Mouse (Mus musculus) midbrain, embryonic 13.5 days (tissue): Measurements from ENCODE around the gene Stag2. TPM values are rescaled to one million over a fixed set of nuclear protein-coding genes. Genes with fewer than 3 reads are reported as not detected.

ENCODE experiments used
- ATAC-seq: fragments of 200-750 bp; cut with Nextera tagmentation; 2 replicates; pipeline ENCODE4 v1.8.0; 2017; ENCODE audit warnings: mild to moderate bottlenecking, moderate TSS enrichment, moderate library complexity
- H3K27ac ChIP-seq: fragments of 300-500 bp; sonication (generic); 2 replicates; pipeline ENCODE4 v1.5.1; 2015; ENCODE audit warnings: inconsistent platforms, mild to moderate bottlenecking, moderate library complexity
- H3K27me3 ChIP-seq: fragments of 300-500 bp; sonication (generic); 2 replicates; pipeline ENCODE4 v1.6.1; 2015; ENCODE audit warnings: mild to moderate bottlenecking, inconsistent platforms
- H3K36me3 ChIP-seq: fragments of 300-500 bp; sonication (generic); 2 replicates; pipeline ENCODE4 v1.6.1; 2015; ENCODE audit warnings: mild to moderate bottlenecking, inconsistent platforms
- H3K4me1 ChIP-seq: fragments of 300-500 bp; sonication (generic); replicated peaks from 2 replicates; pipeline ENCODE4 v1.6.1; 2015; ENCODE audit warnings: inconsistent platforms
- H3K4me2 ChIP-seq: fragments of 300-500 bp; sonication (generic); replicated peaks from 2 replicates; pipeline ENCODE4 v1.6.1; 2015; ENCODE audit warnings: moderate library complexity, mild to moderate bottlenecking, inconsistent platforms
- H3K4me3 ChIP-seq: fragments of 300-500 bp; sonication (generic); replicated peaks from 2 replicates; pipeline ENCODE4 v1.5.1; 2015; ENCODE audit warnings: mild to moderate bottlenecking, inconsistent platforms
- H3K9ac ChIP-seq: fragments of 300-500 bp; sonication (generic); replicated peaks from 2 replicates; pipeline ENCODE4 v1.6.1; 2015; ENCODE audit warnings: mild to moderate bottlenecking, inconsistent platforms
- H3K9me3 ChIP-seq: fragments of 300-500 bp; sonication (generic); 2 replicates; pipeline ENCODE4 v1.6.1; 2016; ENCODE audit warnings: mild to moderate bottlenecking, inconsistent platforms
- WGBS: fragments of 180-500 bp; shearing (Covaris S2); methylation state at CpG from one replicate; pipeline ENCODE4 v1.1.7; 2015; 5-methylcytosine and 5-hydroxymethylcytosine counted together
- polyA plus RNA-seq: library from polyadenylated mRNA; unstranded; fragments of >200 nt; fragmentation: Nextera tagmentation; extraction: Ambion mirVana; gene quantifications from 2 replicates; pipeline ENCODE4 v1.2.1, GENCODE M21; 2015

Gene Stag2
- polyA plus RNA-seq, 1 experiment from 2014 or later: 25.2 TPM

DNA sequence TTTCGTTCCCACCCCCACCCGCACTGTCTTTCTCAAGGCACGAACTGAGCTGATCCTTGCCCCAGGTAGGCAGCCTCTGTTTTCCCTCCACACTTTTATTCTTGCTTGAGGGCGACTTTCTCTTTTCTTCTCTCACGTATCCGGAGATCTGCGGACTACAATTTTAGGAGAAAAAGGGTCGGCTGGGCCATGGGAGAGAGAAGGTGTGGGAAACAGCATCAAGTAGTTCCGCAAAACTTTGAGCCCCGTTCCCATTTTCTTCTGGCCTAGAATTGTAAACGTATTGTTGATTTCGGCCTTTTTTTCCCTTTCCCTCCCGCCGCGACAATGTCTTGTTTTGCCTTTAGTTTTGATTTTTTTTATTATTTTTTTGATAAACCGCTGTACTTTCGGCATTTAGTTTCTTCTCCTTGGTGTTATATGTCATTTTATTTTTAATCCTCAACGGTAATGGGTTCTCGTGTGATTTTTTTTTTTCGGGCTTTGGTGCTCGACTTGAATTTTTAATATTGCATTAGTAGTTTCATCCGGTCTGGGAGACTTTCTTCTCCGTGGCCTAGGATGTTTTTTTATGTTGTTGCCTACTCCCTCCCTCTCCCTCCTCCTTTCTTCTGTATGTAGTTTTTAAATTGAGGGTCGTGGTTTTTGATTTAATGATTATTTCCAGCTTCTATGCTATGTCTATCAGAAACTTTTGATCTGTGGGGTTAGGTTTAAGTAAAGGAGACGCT lies 2.1 kb downstream of the Stag2 start:
- peak overlapping the region; percentile 62 for H3K9ac ChIP-seq
- peak overlapping the region; percentile 57 for H3K4me3 ChIP-seq
- H3K4me1 ChIP-seq: 0 out of 2 replicates have a peak, but pooled peaks cover 8% of the 10 kb centered on the region
- H3K9me3 ChIP-seq: no peaks in the 10 kb centered on the region
- no peaks in the 10 kb centered on the region for H3K36me3 ChIP-seq
- H3K4me2 ChIP-seq: peak overlapping the region; percentile 50
- no peak for ATAC-seq
- peak overlapping the region; percentile 83 for H3K27ac ChIP-seq
- H3K27me3 ChIP-seq: no peaks in the 10 kb centered on the region
- WGBS: 21% methylated on average over 25 of the region's 25 CpGs

DNA sequence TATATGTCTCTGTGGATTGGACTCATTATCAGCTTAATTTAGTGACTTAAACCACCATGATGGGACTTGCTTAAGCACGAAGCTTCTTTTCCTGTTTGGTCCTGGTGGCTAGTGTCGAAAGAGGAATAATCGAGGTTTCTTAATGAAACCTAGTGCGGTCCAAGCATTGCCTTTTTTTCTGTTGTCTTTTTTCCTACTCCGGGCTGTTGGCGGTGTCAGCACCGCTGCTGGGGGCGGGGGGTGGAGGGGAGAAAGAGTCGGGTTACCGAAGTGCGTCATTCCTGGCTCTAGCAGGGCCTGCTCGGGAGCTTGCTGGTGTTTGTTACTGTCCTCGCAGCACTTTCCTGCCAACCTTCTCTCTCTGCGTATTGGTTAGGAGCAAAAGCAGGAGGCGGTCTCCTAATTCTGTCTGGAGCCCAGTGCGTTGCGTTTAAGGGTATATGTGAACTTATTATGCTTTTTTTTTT lies 2.8 kb downstream of the Stag2 start:
- Histone ChIP-seq H3K4me2 (peak overlapping the region; percentile 50), H3K27ac (peak overlapping the region; percentile 83), H3K9me3 (no peaks in the 10 kb centered on the region), H3K4me1 (0 out of 2 replicates have a peak, but pooled peaks cover 8% of the 10 kb centered on the region), H3K36me3 (no peaks in the 10 kb centered on the region), H3K4me3 (peak overlapping the region; percentile 57), H3K9ac (peak overlapping the region; percentile 62), H3K27me3 (no peaks in the 10 kb centered on the region)
- 16% methylated on average over 17 of the region's 17 CpGs for WGBS
- ATAC-seq: peak; percentile 46

DNA sequence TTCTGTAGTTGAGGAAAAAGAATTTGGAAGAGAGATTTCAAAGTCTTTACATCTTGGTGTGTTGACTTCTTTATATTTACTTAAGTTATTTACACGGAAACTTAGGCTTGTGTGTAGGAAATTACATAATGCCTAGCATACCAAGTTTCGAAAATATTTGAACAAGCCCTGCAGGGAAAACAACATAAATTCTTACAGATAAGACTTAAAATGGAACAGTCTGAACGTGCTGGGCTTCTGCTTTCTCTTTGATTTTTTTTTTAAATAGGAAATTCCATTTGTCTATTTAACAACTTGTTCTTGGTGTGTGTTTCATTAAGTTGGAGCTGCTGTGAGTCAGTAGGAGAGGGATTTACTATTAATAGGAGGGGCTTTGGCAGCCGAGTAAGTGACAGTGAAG lies 3.9 kb downstream of the Stag2 start:
- Histone ChIP-seq H3K4me2 (peak overlapping the region; percentile 50), H3K27ac (no peak overlapping the region), H3K36me3 (no peaks in the 10 kb centered on the region), H3K4me3 (peak overlapping the region; percentile 57), H3K27me3 (no peaks in the 10 kb centered on the region), H3K9ac (no peak overlapping the region), H3K9me3 (no peaks in the 10 kb centered on the region), H3K4me1 (0 out of 2 replicates have a peak, but pooled peaks cover 7% of the 10 kb centered on the region)
- 33% methylated on average over 4 of the region's 4 CpGs for WGBS
- no peak for ATAC-seq

DNA sequence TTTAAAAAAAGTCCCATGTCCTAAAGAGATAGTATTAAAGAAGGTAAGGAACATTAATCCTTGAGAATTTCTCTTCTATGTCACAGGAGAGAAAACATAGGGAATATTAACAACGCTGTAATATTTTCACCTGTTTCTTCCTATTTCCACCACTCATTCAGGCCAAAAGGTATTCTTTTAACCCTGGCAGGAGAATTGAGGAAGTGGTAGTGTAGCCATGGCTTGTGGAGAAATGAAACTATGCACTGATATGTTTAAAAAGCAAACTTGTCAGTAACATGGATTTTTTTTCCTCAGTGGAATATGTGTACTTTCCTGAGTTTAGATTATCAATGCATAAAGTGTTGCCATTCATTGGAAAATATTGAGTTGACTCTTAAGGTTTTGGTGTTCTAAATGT lies 16.3 kb downstream of the Stag2 start:
- Histone ChIP-seq H3K27me3 (no peaks in the 10 kb centered on the region), H3K9me3 (no peaks in the 10 kb centered on the region), H3K9ac (no peak overlapping the region), H3K27ac (no peak overlapping the region), H3K4me1 (no peaks in the 10 kb centered on the region), H3K36me3 (no peaks in the 10 kb centered on the region), H3K4me3 (no peak overlapping the region), H3K4me2 (no peak overlapping the region)
- WGBS: 91% methylated on average over 1 of the region's 1 CpGs
- ATAC-seq: no peak

DNA sequence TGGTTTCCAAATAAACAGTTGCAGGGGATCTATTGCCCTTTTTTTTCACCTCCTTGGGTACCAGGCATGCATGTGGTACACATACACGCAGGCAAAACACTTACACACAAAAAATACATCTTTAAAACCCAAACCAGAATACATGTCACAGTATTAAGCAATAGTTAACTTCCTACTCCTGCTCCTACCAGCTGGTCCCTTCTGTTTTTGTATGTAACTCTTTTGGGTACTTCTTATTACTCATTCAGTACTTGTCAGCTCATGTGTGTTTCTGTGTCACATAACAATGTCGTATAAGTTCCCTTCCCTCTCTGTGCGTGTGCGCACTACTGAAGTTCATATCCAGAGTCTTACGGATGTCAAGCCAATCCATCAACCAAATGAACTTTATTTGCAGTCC lies 21.7 kb downstream of the Stag2 start:
- Histone ChIP-seq H3K27ac (no peak overlapping the region), H3K9me3 (no peaks in the 10 kb centered on the region), H3K4me1 (no peaks in the 10 kb centered on the region), H3K4me2 (no peak overlapping the region), H3K4me3 (no peak overlapping the region), H3K27me3 (no peaks in the 10 kb centered on the region), H3K36me3 (no peaks in the 10 kb centered on the region), H3K9ac (no peak overlapping the region)
- WGBS: 88% methylated on average over 5 of the region's 5 CpGs
- ATAC-seq: no peak

DNA sequence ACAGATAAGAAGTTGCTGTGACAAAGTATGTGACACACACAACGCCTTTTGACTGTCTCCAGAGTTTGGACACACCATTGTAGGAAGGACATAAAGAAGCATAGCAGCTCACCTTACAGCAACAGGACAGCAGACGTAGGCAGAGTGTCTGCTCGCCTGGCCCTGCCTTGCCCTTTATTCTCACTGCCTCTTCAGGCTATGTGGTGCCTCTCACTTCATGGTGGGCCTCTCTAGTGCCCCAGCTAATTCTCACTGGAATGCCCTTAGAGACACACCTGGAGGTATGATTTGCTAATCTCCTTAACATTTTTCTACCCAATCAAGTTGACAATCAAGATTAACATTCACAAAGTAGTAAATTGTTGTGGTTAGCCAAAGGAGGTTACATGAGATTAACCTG lies 38.5 kb downstream of the Stag2 start:
- Histone ChIP-seq H3K9me3 (no peaks in the 10 kb centered on the region), H3K4me3 (no peak overlapping the region), H3K4me2 (no peak overlapping the region), H3K4me1 (no peaks in the 10 kb centered on the region), H3K9ac (no peak overlapping the region), H3K27me3 (no peaks in the 10 kb centered on the region), H3K27ac (no peak overlapping the region), H3K36me3 (no peaks in the 10 kb centered on the region)
- no peak for ATAC-seq
- 69% methylated on average over 3 of the region's 3 CpGs for WGBS

DNA sequence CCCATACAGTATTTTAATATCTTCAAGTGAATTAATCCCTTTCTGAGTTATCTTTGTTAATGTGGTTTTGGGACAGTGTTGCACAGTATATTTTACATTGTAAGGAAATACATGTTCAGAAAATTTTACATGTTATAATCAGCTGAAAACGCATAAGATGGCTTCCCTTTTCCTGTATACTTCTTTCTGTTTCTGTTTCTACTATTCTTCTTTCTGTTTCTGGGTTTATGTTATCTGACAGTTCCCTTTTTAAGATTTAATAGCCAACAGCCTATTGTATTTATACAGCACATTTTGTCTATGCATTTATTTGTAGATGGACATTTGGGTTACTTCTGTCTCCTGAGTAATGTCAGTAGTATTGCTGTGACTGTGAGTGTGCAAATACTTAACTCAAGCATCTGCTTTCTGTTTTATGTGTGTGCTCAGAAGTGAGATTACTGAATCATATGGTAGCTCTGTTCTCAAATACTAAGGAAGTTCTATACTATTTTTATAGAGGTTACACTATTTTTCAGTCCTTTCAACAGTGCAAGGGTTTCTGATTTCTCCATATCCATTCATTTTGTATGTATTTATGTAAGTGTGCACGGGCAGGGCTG lies 39.8 kb downstream of the Stag2 start:
- H3K4me2 ChIP-seq: no peak overlapping the region
- H3K27ac ChIP-seq: no peak overlapping the region
- no peaks in the 10 kb centered on the region for H3K4me1 ChIP-seq
- no peak overlapping the region for H3K9ac ChIP-seq
- no peaks in the 10 kb centered on the region for H3K36me3 ChIP-seq
- WGBS: 77% methylated on average over 2 of the region's 2 CpGs
- H3K9me3 ChIP-seq: no peaks in the 10 kb centered on the region
- ATAC-seq: no peak
- no peaks in the 10 kb centered on the region for H3K27me3 ChIP-seq
- no peak overlapping the region for H3K4me3 ChIP-seq

DNA sequence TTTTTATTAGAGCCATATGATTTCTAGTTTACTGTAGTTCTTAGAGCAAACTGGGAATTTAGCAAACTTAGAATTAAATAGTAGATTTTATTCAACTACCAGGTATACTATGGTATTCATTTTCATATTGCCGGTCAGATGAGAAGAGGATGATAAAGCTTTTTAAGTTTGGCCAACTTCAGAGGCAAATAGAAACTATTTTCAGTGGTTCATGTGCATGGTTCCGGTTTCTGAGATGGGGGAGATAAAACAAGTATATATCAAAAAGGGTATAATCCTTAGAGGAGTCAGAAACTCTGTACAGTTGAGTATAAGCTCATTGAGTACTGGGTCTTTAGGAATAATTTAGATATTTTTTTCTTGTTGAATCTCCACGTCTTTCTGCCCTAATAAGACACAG lies 45.5 kb downstream of the Stag2 start:
- H3K4me1 ChIP-seq: no peaks in the 10 kb centered on the region
- WGBS: 87% methylated on average over 3 of the region's 3 CpGs
- ATAC-seq: no peak
- no peak overlapping the region for H3K4me3 ChIP-seq
- H3K4me2 ChIP-seq: no peak overlapping the region
- H3K27ac ChIP-seq: no peak overlapping the region
- no peaks in the 10 kb centered on the region for H3K27me3 ChIP-seq
- no peaks in the 10 kb centered on the region for H3K36me3 ChIP-seq
- no peak overlapping the region for H3K9ac ChIP-seq
- H3K9me3 ChIP-seq: no peaks in the 10 kb centered on the region

DNA sequence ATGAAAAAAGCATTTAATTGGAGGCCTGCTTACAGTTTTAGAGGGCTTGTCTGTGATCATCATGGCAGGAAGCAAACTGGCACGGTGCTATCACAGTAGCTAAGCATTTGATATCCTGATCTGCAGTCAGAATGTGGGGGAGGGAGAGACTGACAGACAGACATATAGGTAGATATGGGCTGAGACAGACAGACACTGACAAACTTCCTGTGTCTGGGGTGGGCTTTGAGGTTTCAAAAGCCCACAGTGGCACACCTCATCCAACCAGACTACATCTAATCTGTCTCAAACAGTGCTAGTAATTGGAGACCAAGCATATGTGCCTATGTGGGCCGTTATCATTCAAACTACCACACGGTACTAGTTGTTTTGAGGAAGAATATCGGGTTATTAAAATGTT lies 53.4 kb downstream of the Stag2 start:
- ATAC-seq: no peak
- 93% methylated on average over 4 of the region's 4 CpGs for WGBS
- no peaks in the 10 kb centered on the region for H3K9me3 ChIP-seq

DNA sequence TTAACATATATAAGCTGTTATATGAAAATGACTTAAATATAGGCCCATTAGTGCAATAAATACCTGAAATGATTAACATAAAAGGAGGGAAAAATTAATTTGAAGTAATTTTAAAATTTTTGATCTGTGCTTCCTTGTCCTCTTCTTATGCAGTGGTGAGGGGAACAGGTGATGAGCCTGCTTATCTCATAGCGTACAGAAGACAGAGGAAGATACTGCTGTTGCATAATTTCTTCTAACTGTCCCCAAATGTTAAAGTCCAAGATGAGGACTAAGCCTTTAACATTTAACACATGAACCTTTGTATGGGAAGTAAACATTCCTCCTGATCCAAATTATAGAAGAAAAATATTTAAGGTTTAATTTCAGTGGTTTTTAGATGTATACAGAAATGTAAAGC lies 66.6 kb downstream of the Stag2 start:
- Histone ChIP-seq H3K36me3 (no peaks in the 10 kb centered on the region), H3K4me2 (no peak overlapping the region), H3K9me3 (no peaks in the 10 kb centered on the region), H3K4me3 (no peak overlapping the region), H3K4me1 (no peaks in the 10 kb centered on the region), H3K9ac (no peak overlapping the region), H3K27ac (no peak overlapping the region), H3K27me3 (no peaks in the 10 kb centered on the region)
- WGBS: 81% methylated on average over 1 of the region's 1 CpGs
- no peak for ATAC-seq

More for the DNA sequence above, 53.4 kb downstream of the Stag2 start:
- no peaks in the 10 kb centered on the region for H3K27me3 ChIP-seq
- no peak overlapping the region for H3K4me3 ChIP-seq
- no peak overlapping the region for H3K4me2 ChIP-seq
- no peaks in the 10 kb centered on the region for H3K36me3 ChIP-seq
- no peaks in the 10 kb centered on the region for H3K4me1 ChIP-seq
- no peak overlapping the region for H3K9ac ChIP-seq
- no peak overlapping the region for H3K27ac ChIP-seq

- 93% methylated on average over 10 of the region's 10 CpGs for WGBS
- Histone ChIP-seq H3K4me1 (no peaks in the 10 kb centered on the region), H3K4me3 (no peak overlapping the region), H3K9ac (no peak overlapping the region), H3K4me2 (no peak overlapping the region), H3K9me3 (no peaks in the 10 kb centered on the region), H3K27me3 (no peaks in the 10 kb centered on the region), H3K27ac (no peak overlapping the region), H3K36me3 (0 out of 2 replicates have a peak, but pooled peaks cover 3% of the 10 kb centered on the region)
- no peak for ATAC-seq
These were observed 101.2 kb downstream of the Stag2 start for GRCm38 (mm10) chrX:42250342-42250741.

DNA sequence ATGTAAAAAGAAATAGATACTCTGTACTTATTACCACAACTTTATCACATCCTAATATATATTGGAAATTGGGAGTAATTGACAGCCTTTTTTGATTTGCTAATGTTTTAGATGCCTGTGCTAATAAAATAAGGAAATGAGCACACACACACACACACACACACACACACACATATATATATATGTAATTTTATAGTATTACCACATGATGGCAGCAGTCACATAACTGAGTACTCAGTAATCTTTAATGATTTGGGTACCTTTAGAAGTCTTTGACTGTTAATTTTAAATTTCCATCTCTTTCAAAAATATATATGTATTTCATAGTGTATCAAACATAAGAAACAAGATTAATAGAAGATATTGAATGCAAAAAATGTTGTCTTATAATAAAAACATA lies 123.6 kb downstream of the Stag2 start:
- ATAC-seq: no peak
- Histone ChIP-seq H3K27me3 (no peaks in the 10 kb centered on the region), H3K4me3 (no peak overlapping the region), H3K4me2 (no peak overlapping the region), H3K27ac (no peak overlapping the region), H3K9me3 (no peaks in the 10 kb centered on the region), H3K4me1 (no peaks in the 10 kb centered on the region), H3K36me3 (no peaks in the 10 kb centered on the region), H3K9ac (no peak overlapping the region)
